Mouse (Mus musculus): ENCODE measurements at regions not wholly inside any gene's neighbourhood (a gene's known extent, or its start where the extent isn't known, plus 50 kb on each side); places are given as distances from the start of the nearest gene placed in this dataset.

GRCm38 (mm10) chr3:143584692-143585603 is 620.1 kb downstream of the Lmo4 start:
- H3K9ac ChIP-seq (ENCODE audit: low read length), result no peak overlapping the region
- H3K36me3 ChIP-seq (ENCODE audit: control insufficient read depth, insufficient read depth, low read length), result no peaks in the 10 kb centered on the region
- no peak overlapping the region for H3K4me2 ChIP-seq (ENCODE audit: low read length)
- WGBS, result 30% methylated on average over 6 of the region's 6 CpGs
- no peaks in the 10 kb centered on the region for H3K27me3 ChIP-seq (ENCODE audit: control insufficient read depth, insufficient read depth, low read length)
- peak overlapping the region in 1 of 2 experiments; percentile 36; a peak in 2 of 4 replicates for H3K27ac ChIP-seq (replicated peaks in 1 of 2; ENCODE audit: control insufficient read depth in 1 of 2, insufficient read depth in 1 of 2, low read depth in 2 of 2, low read length in 2 of 2)
- H3K9me3 ChIP-seq (ENCODE audit: control insufficient read depth, low read length), result no peaks in the 10 kb centered on the region
- peaks cover 0 to 4% of the 10 kb centered on the region in 2 experiments; a peak in 2 of 4 replicates for H3K4me1 ChIP-seq (ENCODE audit: control insufficient read depth in 2 of 2, insufficient read depth in 2 of 2, low read length in 2 of 2)
- ATAC-seq (ENCODE audit: insufficient number of reproducible peaks, insufficient read depth, low FRiP score, low read depth), result 0 out of 2 replicates have a peak, but pooled peaks have one; percentile 59
- no peak overlapping the region for H3K4me3 ChIP-seq (ENCODE audit: control insufficient read depth in 1 of 2, insufficient read depth in 1 of 2, low read depth in 1 of 2, low read length in 2 of 2)

GRCm38 (mm10) chr3:143576338-143577007 is 628.5 kb downstream of the Lmo4 start:
- H3K4me1 ChIP-seq (ENCODE audit: control insufficient read depth in 2 of 2, insufficient read depth in 2 of 2, low read length in 2 of 2), result peaks cover 2 to 13% of the 10 kb centered on the region in 2 experiments
- no peak overlapping the region for H3K4me3 ChIP-seq (ENCODE audit: control insufficient read depth in 1 of 2, insufficient read depth in 1 of 2, low read depth in 1 of 2, low read length in 2 of 2)
- 73% methylated on average over 7 of the region's 7 CpGs for WGBS
- no peaks in the 10 kb centered on the region for H3K27me3 ChIP-seq (ENCODE audit: control insufficient read depth, insufficient read depth, low read length)
- H3K36me3 ChIP-seq (ENCODE audit: control insufficient read depth, insufficient read depth, low read length), result no peaks in the 10 kb centered on the region
- no peak for ATAC-seq (ENCODE audit: insufficient number of reproducible peaks, insufficient read depth, low FRiP score, low read depth)
- no peaks in the 10 kb centered on the region for H3K9me3 ChIP-seq (ENCODE audit: control insufficient read depth, low read length)
- H3K9ac ChIP-seq (ENCODE audit: low read length), result no peak overlapping the region
- no peak overlapping the region for H3K27ac ChIP-seq (replicated peaks in 1 of 2; ENCODE audit: control insufficient read depth in 1 of 2, insufficient read depth in 1 of 2, low read depth in 2 of 2, low read length in 2 of 2)
- H3K4me2 ChIP-seq (ENCODE audit: low read length), result no peak overlapping the region

- peaks cover 2 to 13% of the 10 kb centered on the region in 2 experiments for H3K4me1 ChIP-seq (ENCODE audit: control insufficient read depth in 2 of 2, insufficient read depth in 2 of 2, low read length in 2 of 2)
- ATAC-seq (ENCODE audit: insufficient number of reproducible peaks, insufficient read depth, low FRiP score, low read depth), result no peak
- H3K9ac ChIP-seq (ENCODE audit: low read length), result no peak overlapping the region
- no peak overlapping the region for H3K27ac ChIP-seq (replicated peaks in 1 of 2; ENCODE audit: control insufficient read depth in 1 of 2, insufficient read depth in 1 of 2, low read depth in 2 of 2, low read length in 2 of 2)
- no peaks in the 10 kb centered on the region for H3K27me3 ChIP-seq (ENCODE audit: control insufficient read depth, insufficient read depth, low read length)
- 94% methylated on average over 8 of the region's 8 CpGs for whole genome bisulfite sequencing
- H3K9me3 ChIP-seq (ENCODE audit: control insufficient read depth, low read length), result no peaks in the 10 kb centered on the region
- no peak overlapping the region for H3K4me2 ChIP-seq (ENCODE audit: low read length)
- no peak overlapping the region for H3K4me3 ChIP-seq (ENCODE audit: control insufficient read depth in 1 of 2, insufficient read depth in 1 of 2, low read depth in 1 of 2, low read length in 2 of 2)
- H3K36me3 ChIP-seq (ENCODE audit: control insufficient read depth, insufficient read depth, low read length), result no peaks in the 10 kb centered on the region
Observed at GRCm38 (mm10) chr3:143575737-143576136, 629.3 kb downstream of the Lmo4 start.

- no peak overlapping the region for H3K4me2 ChIP-seq (ENCODE audit: low read length)
- WGBS, result 17% methylated on average over 10 of the region's 10 CpGs
- H3K4me1 ChIP-seq (ENCODE audit: control insufficient read depth in 2 of 2, insufficient read depth in 2 of 2, low read length in 2 of 2), result peaks cover 2 to 13% of the 10 kb centered on the region in 2 experiments
- H3K27me3 ChIP-seq (ENCODE audit: control insufficient read depth, insufficient read depth, low read length), result no peaks in the 10 kb centered on the region
- no peaks in the 10 kb centered on the region for H3K36me3 ChIP-seq (ENCODE audit: control insufficient read depth, insufficient read depth, low read length)
- 0 out of 2 replicates have a peak overlapping the region, but pooled peaks have one; percentile 8 for H3K9ac ChIP-seq (ENCODE audit: low read length)
- no peaks in the 10 kb centered on the region for H3K9me3 ChIP-seq (ENCODE audit: control insufficient read depth, low read length)
- H3K27ac ChIP-seq (replicated peaks in 1 of 2; ENCODE audit: control insufficient read depth in 1 of 2, insufficient read depth in 1 of 2, low read depth in 2 of 2, low read length in 2 of 2), result peak overlapping the region; percentile 6 to 11; a peak in 2 of 4 replicates
- 0 out of 2 replicates have a peak, but pooled peaks have one; percentile 59 for ATAC-seq (ENCODE audit: insufficient number of reproducible peaks, insufficient read depth, low FRiP score, low read depth)
- no peak overlapping the region for H3K4me3 ChIP-seq (ENCODE audit: control insufficient read depth in 1 of 2, insufficient read depth in 1 of 2, low read depth in 1 of 2, low read length in 2 of 2)
Observed at GRCm38 (mm10) chr3:143574035-143574864, 630.8 kb downstream of the Lmo4 start.

- Histone ChIP-seq H3K4me1 (ENCODE audit: control insufficient read depth in 2 of 2, insufficient read depth in 2 of 2, low read length in 2 of 2) (peaks cover under 1 to 12% of the 10 kb centered on the region in 2 experiments), H3K4me3 (ENCODE audit: control insufficient read depth in 1 of 2, insufficient read depth in 1 of 2, low read depth in 1 of 2, low read length in 2 of 2) (no peak overlapping the region), H3K4me2 (ENCODE audit: low read length) (no peak overlapping the region), H3K36me3 (ENCODE audit: control insufficient read depth, insufficient read depth, low read length) (no peaks in the 10 kb centered on the region), H3K9me3 (ENCODE audit: control insufficient read depth, low read length) (no peaks in the 10 kb centered on the region), H3K27ac (replicated peaks in 1 of 2; ENCODE audit: control insufficient read depth in 1 of 2, insufficient read depth in 1 of 2, low read depth in 2 of 2, low read length in 2 of 2) (no peak overlapping the region), H3K9ac (ENCODE audit: low read length) (no peak overlapping the region), H3K27me3 (ENCODE audit: control insufficient read depth, insufficient read depth, low read length) (no peaks in the 10 kb centered on the region)
- no peak for ATAC-seq (ENCODE audit: insufficient number of reproducible peaks, insufficient read depth, low FRiP score, low read depth)
- 80% methylated on average over 6 of the region's 6 CpGs for WGBS
Observed at GRCm38 (mm10) chr3:143569930-143570329, 635.1 kb downstream of the Lmo4 start.

GRCm38 (mm10) chr3:143565067-143565466 is 640.0 kb downstream of the Lmo4 start:
- Histone ChIP-seq H3K4me2 (ENCODE audit: low read length) (no peak overlapping the region), H3K4me3 (ENCODE audit: control insufficient read depth in 1 of 2, insufficient read depth in 1 of 2, low read depth in 1 of 2, low read length in 2 of 2) (no peak overlapping the region), H3K36me3 (ENCODE audit: control insufficient read depth, insufficient read depth, low read length) (no peaks in the 10 kb centered on the region), H3K4me1 (ENCODE audit: control insufficient read depth in 2 of 2, insufficient read depth in 2 of 2, low read length in 2 of 2) (no peaks in the 10 kb centered on the region), H3K9me3 (ENCODE audit: control insufficient read depth, low read length) (no peaks in the 10 kb centered on the region), H3K27ac (replicated peaks in 1 of 2; ENCODE audit: control insufficient read depth in 1 of 2, insufficient read depth in 1 of 2, low read depth in 2 of 2, low read length in 2 of 2) (no peak overlapping the region), H3K27me3 (ENCODE audit: control insufficient read depth, insufficient read depth, low read length) (no peaks in the 10 kb centered on the region), H3K9ac (ENCODE audit: low read length) (no peak overlapping the region)
- ATAC-seq (ENCODE audit: insufficient number of reproducible peaks, insufficient read depth, low FRiP score, low read depth), result no peak
- WGBS, result 80% methylated on average over 4 of the region's 4 CpGs

GRCm38 (mm10) chr3:143542811-143543210 is 661.0 kb upstream of the Pkn2 start:
- Histone ChIP-seq H3K4me2 (ENCODE audit: low read length) (no peak overlapping the region), H3K4me1 (ENCODE audit: control insufficient read depth in 2 of 2, insufficient read depth in 2 of 2, low read length in 2 of 2) (no peaks in the 10 kb centered on the region), H3K36me3 (ENCODE audit: control insufficient read depth, insufficient read depth, low read length) (no peaks in the 10 kb centered on the region), H3K9me3 (ENCODE audit: control insufficient read depth, low read length) (no peaks in the 10 kb centered on the region), H3K9ac (ENCODE audit: low read length) (no peak overlapping the region), H3K27me3 (ENCODE audit: control insufficient read depth, insufficient read depth, low read length) (no peaks in the 10 kb centered on the region), H3K27ac (replicated peaks in 1 of 2; ENCODE audit: control insufficient read depth in 1 of 2, insufficient read depth in 1 of 2, low read depth in 2 of 2, low read length in 2 of 2) (no peak overlapping the region), H3K4me3 (ENCODE audit: control insufficient read depth in 1 of 2, insufficient read depth in 1 of 2, low read depth in 1 of 2, low read length in 2 of 2) (no peak overlapping the region)
- WGBS, result 64% methylated on average over 3 of the region's 3 CpGs
- no peak for ATAC-seq (ENCODE audit: insufficient number of reproducible peaks, insufficient read depth, low FRiP score, low read depth)

Measured in heart, embryonic 14.5 days (tissue).